Mouse (Mus musculus) myocyte (in vitro differentiated cells): Measurements from ENCODE around the gene Amacr. TPM values are rescaled to one million over a fixed set of nuclear protein-coding genes. Genes with fewer than 3 reads are reported as not detected.

Source experiments
- H3K27me3 ChIP-seq: one replicate; pipeline ENCODE4 v1.6.1; 2011; ENCODE audit not compliant: control insufficient read depth, insufficient read depth, insufficient read length
- H3K36me3 ChIP-seq: one replicate; pipeline ENCODE4 v1.6.1; 2011; ENCODE audit not compliant: control insufficient read depth, insufficient read depth
- H3K4me2 ChIP-seq: one replicate; pipeline ENCODE4 v1.6.1; 2011; ENCODE audit warnings: low read depth, control low read depth
- H3K4me3 ChIP-seq: one replicate; pipeline ENCODE4 v1.5.1; 2011; ENCODE audit warnings: mild to moderate bottlenecking, control low read depth, moderate library complexity
- H3K79me2 ChIP-seq: one replicate; pipeline ENCODE4 v1.6.1; 2011; ENCODE audit not compliant: control insufficient read depth, insufficient read depth
- H3ac ChIP-seq: one replicate; pipeline ENCODE4 v1.6.1; 2011; ENCODE audit not compliant: control insufficient read depth, insufficient read length
- CEBPB ChIP-seq: IDR thresholded peaks from 2 replicates; pipeline ENCODE4 v1.6.1; 2011; ENCODE audit warnings: mild to moderate bottlenecking, moderate library complexity; ENCODE audit not compliant: poor library complexity, insufficient read depth, severe bottlenecking
- E2F4 ChIP-seq: IDR thresholded peaks from one replicate; pipeline ENCODE4 v1.6.1; 2011; ENCODE audit warnings: mild to moderate bottlenecking, control low read depth, moderate library complexity; ENCODE audit not compliant: insufficient read depth
- MAX ChIP-seq: IDR thresholded peaks from one replicate; pipeline ENCODE4 v1.6.1; 2011; ENCODE audit warnings: low read depth, mild to moderate bottlenecking, control low read depth
- MYOD1 ChIP-seq, 3 experiments: IDR thresholded peaks; one replicate each; pipeline ENCODE4 v1.6.1; 2011; ENCODE audit warnings: control low read depth in 2 of 3, low read depth in 2 of 3, mild to moderate bottlenecking in 2 of 3, moderate library complexity in 1 of 3; ENCODE audit not compliant: insufficient read length in 2 of 3, control insufficient read depth in 1 of 3
- MYOG ChIP-seq, 3 experiments: IDR thresholded peaks; one replicate each; pipeline ENCODE4 v1.6.1; 2011; ENCODE audit warnings: control low read depth in 2 of 3, low read depth in 2 of 3, mild to moderate bottlenecking in 2 of 3; ENCODE audit not compliant: insufficient read length in 2 of 3, control insufficient read depth in 1 of 3, insufficient read depth in 1 of 3
- POLR2A ChIP-seq: IDR thresholded peaks from one replicate; pipeline ENCODE4 v1.6.1; 2011; ENCODE audit warnings: low read depth, mild to moderate bottlenecking, control low read depth, moderate library complexity; ENCODE audit not compliant: insufficient read length
- POLR2AphosphoS2 ChIP-seq: IDR thresholded peaks from one replicate; pipeline ENCODE4 v1.6.1; 2011; ENCODE audit warnings: low read depth, control low read depth; ENCODE audit not compliant: insufficient read length
- REST ChIP-seq: IDR thresholded peaks from one replicate; pipeline ENCODE4 v1.6.1; 2011; ENCODE audit warnings: mild to moderate bottlenecking, control low read depth, moderate library complexity; ENCODE audit not compliant: insufficient read depth, insufficient read length
- SRF ChIP-seq: IDR thresholded peaks from one replicate; pipeline ENCODE4 v1.6.1; 2011; ENCODE audit warnings: low read depth; ENCODE audit not compliant: control insufficient read depth, insufficient read length
- TCF12 ChIP-seq: IDR thresholded peaks from one replicate; pipeline ENCODE4 v1.6.1; 2011; ENCODE audit warnings: mild to moderate bottlenecking, control low read depth; ENCODE audit not compliant: poor library complexity, insufficient read depth, severe bottlenecking
- TCF3 ChIP-seq: IDR thresholded peaks from one replicate; pipeline ENCODE4 v1.6.1; 2011; ENCODE audit warnings: low read depth, control low read depth; ENCODE audit not compliant: insufficient read length
- USF1 ChIP-seq: IDR thresholded peaks from one replicate; pipeline ENCODE4 v1.6.1; 2011; ENCODE audit warnings: low read depth, mild to moderate bottlenecking, control low read depth, moderate library complexity
- polyA plus RNA-seq: library from polyadenylated mRNA; unstranded; fragments of >200 nt; fragmentation: generic; extraction: Trizol; gene quantifications from one replicate; pipeline ENCODE4 v1.2.1, GENCODE M21; 2012; ENCODE audit warnings: missing spikeins

Amacr gene
- polyA plus RNA-seq, 1 experiment = 61.7 TPM

DNA sequence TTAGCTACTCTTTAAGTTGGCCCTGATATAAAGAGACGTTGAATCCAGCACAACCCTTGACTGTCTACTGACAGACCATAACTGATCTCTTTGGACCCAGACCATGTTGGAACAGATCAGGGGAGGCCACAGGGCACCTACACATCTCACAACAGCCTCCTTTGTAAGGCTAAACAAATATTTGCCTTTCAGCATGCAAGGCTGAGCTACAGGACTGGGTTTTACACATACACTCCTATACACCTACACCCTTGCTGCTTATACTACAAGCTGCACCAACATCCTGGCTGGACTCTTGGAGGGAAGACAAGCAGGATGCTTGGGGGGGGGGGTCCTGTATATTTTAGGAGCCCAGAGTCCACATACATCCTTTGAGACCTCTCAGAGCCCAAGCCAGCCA, 33.7 kb upstream of the Amacr start:
- no peak for TF ChIP-seq POLR2A
- TF ChIP-seq TCF12 = no peak
- TF ChIP-seq POLR2AphosphoS2 = no peak
- no peak for TF ChIP-seq E2F4
- TF ChIP-seq USF1 = no peak
- TF ChIP-seq CEBPB = no peak
- TF ChIP-seq REST = no peak
- TF ChIP-seq SRF = no peak
- no peak for TF ChIP-seq MYOG (IDR thresholded peaks at IDR 0.05; ENCODE audit: control insufficient read depth in 1 of 3, insufficient read depth in 1 of 3, insufficient read length in 2 of 3, low read depth in 2 of 3)
- no peak for TF ChIP-seq MAX
- no peak for TF ChIP-seq TCF3
- no peak for TF ChIP-seq MYOD1 (IDR thresholded peaks at IDR 0.05; ENCODE audit: control insufficient read depth in 1 of 3, insufficient read length in 2 of 3, low read depth in 2 of 3)
- no peak overlapping the region for H3K4me2 ChIP-seq
- H3K36me3 ChIP-seq = no peaks in the 10 kb centered on the region
- H3ac ChIP-seq = no peak overlapping the region
- no peaks in the 10 kb centered on the region for H3K27me3 ChIP-seq
- H3K79me2 ChIP-seq = no peaks in the 10 kb centered on the region
- H3K4me3 ChIP-seq = no peak overlapping the region

DNA sequence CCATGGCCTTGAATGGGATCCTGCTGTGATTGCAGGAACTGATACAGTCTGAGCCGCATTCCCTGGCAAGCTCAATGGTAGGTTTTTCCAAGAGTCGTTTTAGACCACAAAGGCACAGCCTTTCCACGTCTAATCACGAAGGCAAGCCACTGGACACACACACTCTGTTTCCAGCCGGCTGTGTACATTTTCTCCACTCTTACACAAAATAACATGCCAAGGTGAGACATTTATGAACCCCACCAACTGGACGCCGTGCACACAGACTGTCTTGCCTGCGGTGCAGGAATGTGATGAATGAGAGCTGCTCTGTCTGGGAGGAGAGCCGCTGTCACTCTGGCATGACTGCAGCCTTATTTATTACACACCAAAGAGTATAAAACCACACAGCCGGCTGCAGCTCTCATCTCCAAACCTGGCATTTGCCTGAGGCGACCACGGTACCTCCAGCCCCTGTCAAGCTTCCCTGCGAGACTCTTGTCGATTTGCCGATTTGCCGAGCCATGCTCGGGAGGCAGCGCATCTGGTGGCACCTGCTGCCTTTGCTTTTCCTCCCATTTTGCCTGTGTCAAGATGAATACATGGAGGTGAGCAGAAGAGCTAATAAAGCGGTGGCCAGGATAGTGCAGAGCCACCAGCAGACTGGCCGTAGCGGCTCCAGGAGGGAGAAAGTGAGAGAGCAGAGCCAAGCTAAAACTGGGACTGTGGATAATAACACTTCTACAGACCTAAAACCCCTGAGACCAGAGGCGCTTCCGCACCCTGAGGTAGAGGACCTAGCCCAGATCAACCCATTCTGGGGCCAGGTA, 29.4 kb upstream of the Amacr start, which contains the start of gene C1qtnf3:
Gene C1qtnf3 (plus strand): TSS at position 382 of the 809 bp plus-strand sequence.
- Histone ChIP-seq H3K4me2 (peak within 1 kb of the TSS; percentile 77), H3K79me2 (no peaks in the 10 kb centered on the region), H3ac (no peak within 1 kb of the TSS), H3K36me3 (no peaks in the 10 kb centered on the region), H3K27me3 (no peaks in the 10 kb centered on the region), H3K4me3 (peak within 1 kb of the TSS; percentile 10)
- TF ChIP-seq TCF3 = no peak
- no peak for TF ChIP-seq TCF12
- no peak for TF ChIP-seq E2F4
- TF ChIP-seq MYOG (IDR thresholded peaks at IDR 0.05; ENCODE audit: control insufficient read depth in 1 of 3, insufficient read depth in 1 of 3, insufficient read length in 2 of 3, low read depth in 2 of 3) = peak in 1 of 3 experiments; percentile 56
- TF ChIP-seq POLR2AphosphoS2 = no peak
- TF ChIP-seq POLR2A = peak; percentile 32
- no peak for TF ChIP-seq REST
- no peak for TF ChIP-seq SRF
- TF ChIP-seq USF1 = no peak
- TF ChIP-seq MAX = no peak
- no peak for TF ChIP-seq CEBPB
- TF ChIP-seq MYOD1 (IDR thresholded peaks at IDR 0.05; ENCODE audit: control insufficient read depth in 1 of 3, insufficient read length in 2 of 3, low read depth in 2 of 3) = peak in 1 of 3 experiments; percentile 38

DNA sequence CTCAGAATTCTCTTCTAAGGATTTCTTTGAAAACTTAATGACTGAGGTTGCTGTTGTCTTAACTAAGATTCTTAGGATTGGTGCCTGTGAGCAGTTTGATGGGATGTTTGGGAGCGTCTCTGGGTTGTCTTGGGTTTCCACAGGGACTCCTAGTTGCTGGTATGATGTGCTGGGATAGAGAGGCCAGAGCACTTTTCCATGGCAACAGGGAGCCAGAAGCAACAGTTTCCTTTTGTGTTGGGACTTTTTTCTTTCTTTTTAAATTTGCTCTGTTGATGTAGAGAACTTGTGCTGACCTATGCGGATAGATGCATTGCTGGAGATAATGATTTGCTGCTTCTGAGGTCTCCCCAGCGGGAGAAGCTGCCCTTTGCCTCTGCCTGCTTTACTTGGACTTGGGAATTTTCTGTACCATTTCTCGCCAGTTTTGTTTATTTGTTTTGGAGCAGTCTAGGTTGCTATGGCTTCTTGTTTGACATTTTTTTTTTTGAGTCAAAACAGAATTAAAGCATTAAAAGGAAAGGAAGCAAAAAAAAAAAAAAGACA, 28.7 kb upstream of the Amacr start:
- Histone ChIP-seq H3K4me3 (peak overlapping the region; percentile 10), H3ac (no peak overlapping the region), H3K27me3 (no peaks in the 10 kb centered on the region), H3K36me3 (no peaks in the 10 kb centered on the region), H3K4me2 (peak overlapping the region; percentile 77), H3K79me2 (no peaks in the 10 kb centered on the region)
- TF ChIP-seq USF1 (no peak), MAX (no peak), MYOD1 (IDR thresholded peaks at IDR 0.05; ENCODE audit: control insufficient read depth in 1 of 3, insufficient read length in 2 of 3, low read depth in 2 of 3) (no peak), E2F4 (no peak), MYOG (IDR thresholded peaks at IDR 0.05; ENCODE audit: control insufficient read depth in 1 of 3, insufficient read depth in 1 of 3, insufficient read length in 2 of 3, low read depth in 2 of 3) (no peak), POLR2AphosphoS2 (no peak), TCF12 (no peak), CEBPB (no peak), TCF3 (no peak), SRF (no peak), REST (no peak)

DNA sequence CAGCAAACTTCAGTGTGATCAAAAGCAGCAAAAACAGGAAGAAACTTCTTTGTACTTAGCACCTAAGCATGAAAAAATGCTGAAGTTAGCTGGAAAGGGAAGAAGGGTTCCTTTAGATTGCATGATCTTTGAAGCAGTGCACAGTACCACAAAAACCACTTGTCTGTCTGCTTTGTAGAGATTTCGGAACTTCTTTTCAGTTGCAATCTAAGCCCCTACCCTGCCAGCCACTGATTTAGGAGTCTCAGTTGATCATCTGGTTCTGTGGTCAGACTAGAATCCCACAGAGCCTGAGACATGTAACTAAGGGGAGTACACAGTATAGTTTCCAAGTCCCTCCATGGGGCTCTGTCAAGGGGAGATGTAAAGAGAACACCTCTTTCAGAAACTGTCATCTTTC, 28.1 kb upstream of the Amacr start:
- TF ChIP-seq POLR2AphosphoS2 (no peak), POLR2A (no peak), TCF3 (no peak), MYOG (IDR thresholded peaks at IDR 0.05; ENCODE audit: control insufficient read depth in 1 of 3, insufficient read depth in 1 of 3, insufficient read length in 2 of 3, low read depth in 2 of 3) (no peak), TCF12 (no peak)
- no peaks in the 10 kb centered on the region for H3K36me3 ChIP-seq
- H3ac ChIP-seq = no peak overlapping the region
- peak overlapping the region; percentile 77 for H3K4me2 ChIP-seq
- H3K4me3 ChIP-seq = peak overlapping the region; percentile 10
- H3K27me3 ChIP-seq = no peaks in the 10 kb centered on the region
- no peaks in the 10 kb centered on the region for H3K79me2 ChIP-seq
